Mouse (Mus musculus) ovary, postnatal 10 days (tissue): ENCODE results near the gene Gna15.

Experiments used
- DNase-seq: peaks from one replicate; pipeline ENCODE4 v3.0.0; 2022; ENCODE audit warnings: low spot score

Gene Gna15

GRCm38 (mm10) chr10:81553807-81554755 lies 30.1 kb upstream of the Gna15 start:
- DNase-seq, result no peak

GRCm38 (mm10) chr10:81553232-81553631 lies 29.2 kb upstream of the Gna15 start:
- DNase-seq, result no peak

GRCm38 (mm10) chr10:81551597-81552102 lies 27.6 kb upstream of the Gna15 start:
- no peak for DNase-seq

- no peak for DNase-seq
Observed at GRCm38 (mm10) chr10:81550257-81550656, 26.2 kb upstream of the Gna15 start.

- no peak for DNase-seq
Observed at GRCm38 (mm10) chr10:81548944-81549343, 24.9 kb upstream of the Gna15 start.

GRCm38 (mm10) chr10:81546788-81547571 lies 23.0 kb upstream of the Gna15 start:
- DNase-seq, result no peak

- DNase-seq, result no peak
Observed at GRCm38 (mm10) chr10:81546332-81546731, 22.3 kb upstream of the Gna15 start.

- DNase-seq, result peak; percentile 98
Observed at GRCm38 (mm10) chr10:81545161-81545747, 21.2 kb upstream of the Gna15 start, which contains the start of gene Gna11. TSS of gene Gna11 (minus strand) at chr10:81545190.

- DNase-seq, result no peak
Observed at GRCm38 (mm10) chr10:81544296-81545160, 20.5 kb upstream of the Gna15 start.

GRCm38 (mm10) chr10:81543633-81544032 lies 19.6 kb upstream of the Gna15 start:
- DNase-seq, result no peak

- DNase-seq, result no peak
Observed at GRCm38 (mm10) chr10:81542727-81543460, 18.9 kb upstream of the Gna15 start.

- DNase-seq, result no peak
Observed at GRCm38 (mm10) chr10:81541803-81542202, 17.8 kb upstream of the Gna15 start.

- DNase-seq, result no peak
Observed at GRCm38 (mm10) chr10:81541363-81541762, 17.3 kb upstream of the Gna15 start.

GRCm38 (mm10) chr10:81538321-81539048 lies 14.5 kb upstream of the Gna15 start:
- no peak for DNase-seq

GRCm38 (mm10) chr10:81537429-81537828 lies 13.4 kb upstream of the Gna15 start:
- DNase-seq, result no peak

GRCm38 (mm10) chr10:81536734-81537133 lies 12.7 kb upstream of the Gna15 start:
- no peak for DNase-seq

GRCm38 (mm10) chr10:81534826-81535225 lies 10.8 kb upstream of the Gna15 start:
- DNase-seq, result no peak

- DNase-seq, result peak; percentile 69
Observed at GRCm38 (mm10) chr10:81526779-81527178, 2.8 kb upstream of the Gna15 start.

- no peak for DNase-seq
Observed at GRCm38 (mm10) chr10:81525017-81525694, 1.1 kb upstream of the Gna15 start.
